Mouse (Mus musculus): ENCODE measurements around the gene Olfr763.
"Not testable (repeated sequence)": the region's sequence is repeated elsewhere in the genome, so short reads cannot be mapped to it uniquely, and the experiment has no call there.

DNA sequence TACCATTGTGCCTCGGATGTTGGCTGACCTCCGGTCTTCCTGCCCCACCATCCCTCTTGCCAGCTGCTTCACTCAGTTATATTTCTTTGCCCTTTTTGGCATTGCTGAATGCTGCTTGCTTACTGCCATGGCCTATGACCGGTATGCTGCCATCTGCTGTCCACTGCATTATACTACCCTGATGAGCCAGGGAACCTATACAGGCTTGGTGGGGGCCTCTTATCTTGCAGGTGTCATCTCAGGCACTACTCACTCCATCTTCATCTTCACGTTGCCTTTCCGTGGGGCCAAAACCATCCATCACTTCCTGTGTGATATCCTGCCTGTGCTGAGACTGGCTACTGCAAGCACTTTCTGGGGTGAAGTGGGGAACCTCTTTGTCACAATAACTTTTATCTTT, 920 bp downstream of the Olfr763 start:
- TF ChIP-seq CTCF (IDR thresholded peaks at IDR 0.05; ENCODE audit: borderline replicate concordance, control insufficient read depth, extremely low read depth, insufficient read depth, low read length, poor library complexity); POLR2A (IDR thresholded peaks at IDR 0.05; ENCODE audit: control insufficient read depth, extremely low read depth, insufficient read depth, low read length, poor library complexity): not testable (repeated sequence)
